Mouse (Mus musculus) right cerebral cortex, postnatal 10 days (tissue): ENCODE measurements at regions not wholly inside any gene's neighbourhood (a gene's known extent, or its start where the extent isn't known, plus 50 kb on each side); places are given as distances from the start of the nearest gene placed in this dataset.

Experiments used
- DNase-seq, 2 experiments: peaks; one replicate each; pipeline ENCODE4 v3.0.0; 2021; ENCODE audit warnings: low spot score in 2 of 2

DNA sequence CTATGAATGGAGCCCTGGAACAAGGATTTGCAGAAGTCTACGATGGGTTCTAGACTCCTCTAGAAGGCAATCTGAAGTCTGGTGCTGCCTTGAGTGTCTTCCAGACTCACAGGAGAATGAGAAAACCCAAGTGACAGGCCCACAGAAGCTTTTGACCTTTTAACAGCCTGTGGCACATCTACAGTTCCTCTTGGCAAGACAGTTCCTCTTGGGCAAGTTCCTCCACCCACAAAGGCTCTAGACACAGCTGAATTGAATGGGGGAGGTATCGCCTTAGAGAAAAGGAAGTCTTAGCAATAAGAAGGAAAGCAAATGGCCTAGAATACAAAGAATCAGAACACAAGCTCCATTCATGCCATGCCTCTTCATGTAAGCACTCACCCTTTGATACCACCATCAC, 1402.3 kb upstream of the Lrrc6 start:
- no peak for DNase-seq

DNA sequence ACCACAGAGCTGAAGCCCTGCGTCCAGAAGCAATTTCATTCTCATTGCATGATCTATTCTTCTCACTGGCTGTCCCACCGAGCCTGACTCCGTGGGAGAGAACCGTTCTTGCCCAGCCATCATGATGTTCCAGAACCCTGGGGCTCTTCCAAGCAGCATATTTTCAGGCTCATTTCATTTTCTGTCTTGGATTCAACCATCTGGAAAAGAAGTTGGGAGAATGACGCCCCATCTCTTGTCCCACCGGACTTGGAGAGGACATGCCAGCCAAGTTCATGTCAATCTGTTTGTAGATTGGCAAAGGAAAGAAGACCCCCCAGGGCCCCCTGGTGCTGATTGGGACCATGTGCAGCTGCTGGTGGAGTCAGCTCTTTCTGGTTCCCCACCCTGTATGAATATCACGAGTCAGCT, 1400.5 kb upstream of the Lrrc6 start:
- peak in 1 of 2 experiments; percentile 46 for DNase-seq

DNA sequence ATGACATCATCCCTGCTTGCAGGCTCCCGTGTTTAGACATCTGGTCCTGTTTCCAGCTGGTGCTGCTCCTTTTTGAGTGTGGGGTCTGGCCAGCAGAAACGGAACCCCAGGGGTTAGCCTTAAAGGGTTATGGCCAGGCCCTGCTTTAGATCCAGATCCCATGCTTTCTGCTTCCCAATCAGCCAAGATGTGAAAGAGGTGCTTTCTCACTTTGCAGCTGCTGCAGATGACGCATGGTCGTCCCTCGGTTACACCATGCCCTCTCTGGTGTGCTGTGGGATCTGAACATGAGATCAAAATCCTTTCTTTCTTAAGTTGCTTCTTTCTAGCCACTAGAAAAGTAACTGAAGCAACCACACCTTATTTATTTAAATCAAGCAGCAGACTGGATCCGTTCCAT, 1399.1 kb upstream of the Lrrc6 start:
- no peak for DNase-seq

DNA sequence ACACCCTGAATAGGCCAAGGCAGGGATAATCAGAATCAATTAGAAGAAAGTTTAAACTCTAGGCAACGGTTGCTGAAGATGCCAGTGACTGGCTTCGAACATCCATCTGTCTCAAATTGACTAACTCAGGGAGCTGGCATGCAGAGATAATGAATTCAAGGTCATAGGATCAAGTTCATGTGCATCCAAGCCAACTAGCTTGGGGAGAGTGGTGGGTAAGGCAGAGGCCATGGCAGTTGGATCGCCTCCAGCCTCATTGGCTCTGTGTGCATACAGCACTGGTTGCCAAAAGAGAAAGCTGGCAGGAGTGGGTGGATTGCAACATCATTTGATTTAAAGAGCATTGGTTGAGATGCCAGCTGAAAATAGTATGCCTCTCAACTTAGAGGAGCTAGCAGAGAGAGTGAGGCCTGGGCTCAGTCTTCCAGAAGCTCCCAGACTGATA, 1398.3 kb upstream of the Lrrc6 start:
- peak; percentile 79 to 80 for DNase-seq

DNA sequence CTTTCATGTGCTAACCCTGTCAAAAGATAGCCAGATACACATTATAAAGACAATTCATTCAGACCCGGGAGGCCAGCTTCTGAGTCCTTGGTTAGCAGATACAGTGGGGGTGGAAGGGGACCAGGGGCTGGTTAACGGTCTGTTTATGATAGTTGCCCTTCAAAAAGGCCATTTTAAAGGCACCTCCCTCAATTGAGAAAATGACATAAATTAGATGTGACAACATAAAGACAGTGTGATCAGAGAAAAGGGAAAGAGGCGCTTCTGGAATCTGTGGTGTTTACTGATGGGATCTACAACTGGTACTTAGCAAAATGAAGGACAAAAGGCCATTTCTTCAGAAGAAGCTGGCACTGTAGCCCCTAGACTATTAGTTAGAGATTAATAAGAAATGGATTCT, 1391.4 kb upstream of the Lrrc6 start:
- no peak for DNase-seq

DNA sequence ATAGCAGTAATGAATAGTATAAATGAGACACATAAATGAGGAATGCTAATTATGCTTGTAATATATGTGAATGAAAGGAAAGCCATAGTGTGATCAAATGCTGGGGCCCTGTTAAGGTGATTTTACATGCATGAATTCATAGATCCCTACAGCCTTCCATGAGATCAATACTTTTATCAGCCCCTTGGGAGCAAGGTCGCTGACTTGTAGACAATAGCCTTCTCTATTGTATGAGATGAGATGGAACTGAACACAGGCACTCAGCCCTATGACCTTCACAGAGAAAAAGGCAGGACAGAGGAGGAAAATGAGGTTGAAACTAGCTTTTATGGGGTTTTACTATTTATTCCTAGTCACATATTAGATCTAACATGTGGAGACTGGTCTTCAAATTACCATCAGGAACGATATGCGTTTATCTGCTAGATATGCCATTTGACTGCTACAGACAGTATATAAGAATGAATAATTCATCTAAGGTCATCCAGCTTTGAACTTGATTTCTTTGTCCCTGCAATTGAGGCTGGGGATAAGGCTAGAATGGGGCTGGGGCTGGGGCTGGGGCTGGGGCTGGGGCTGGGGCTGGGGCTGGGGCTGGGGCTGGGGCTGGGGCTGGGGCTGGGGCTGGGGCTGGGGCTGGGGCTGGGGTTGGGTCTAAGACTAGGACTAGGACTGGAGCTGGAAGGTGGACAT, 1390.0 kb upstream of the Lrrc6 start:
- DNase-seq, result no peak

DNA sequence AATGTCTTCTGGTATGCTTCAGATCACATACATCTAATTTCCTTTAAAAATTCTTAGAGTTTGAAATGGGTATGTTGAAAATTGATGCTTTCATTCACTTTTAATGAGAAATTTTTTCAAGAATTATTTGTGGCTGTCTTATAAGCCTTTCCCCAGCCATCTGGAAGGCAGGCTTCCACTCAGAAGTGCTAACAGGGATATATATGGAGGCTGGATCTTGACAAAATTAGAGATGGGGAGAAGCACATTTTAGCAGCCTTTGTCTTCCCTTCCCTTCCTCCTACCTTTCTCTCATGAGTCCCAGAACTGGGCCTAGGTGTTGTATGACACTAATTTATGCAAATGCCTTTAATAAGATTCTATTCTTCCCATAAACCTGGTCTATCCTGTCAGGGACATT, 1387.8 kb upstream of the Lrrc6 start:
- peak; percentile 24 to 56 for DNase-seq

DNA sequence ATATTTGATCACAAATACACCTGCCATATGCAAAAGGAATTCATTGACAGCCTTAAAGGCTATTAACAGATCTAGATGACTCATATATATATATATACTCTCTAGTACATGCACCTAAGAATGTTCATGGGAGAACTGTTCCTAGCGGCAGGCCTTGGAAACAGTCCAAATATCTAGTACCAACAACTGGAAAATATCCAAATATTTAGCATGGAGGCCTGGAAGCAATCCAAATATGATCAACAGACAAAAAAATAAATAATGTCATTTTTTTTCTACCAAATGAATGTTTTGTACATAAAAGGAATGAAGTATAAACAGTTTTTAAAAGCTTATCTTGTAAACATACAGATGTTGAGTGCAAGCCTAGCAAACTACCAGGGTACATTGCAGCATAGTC, 1354.6 kb upstream of the Lrrc6 start:
- DNase-seq, result no peak

DNA sequence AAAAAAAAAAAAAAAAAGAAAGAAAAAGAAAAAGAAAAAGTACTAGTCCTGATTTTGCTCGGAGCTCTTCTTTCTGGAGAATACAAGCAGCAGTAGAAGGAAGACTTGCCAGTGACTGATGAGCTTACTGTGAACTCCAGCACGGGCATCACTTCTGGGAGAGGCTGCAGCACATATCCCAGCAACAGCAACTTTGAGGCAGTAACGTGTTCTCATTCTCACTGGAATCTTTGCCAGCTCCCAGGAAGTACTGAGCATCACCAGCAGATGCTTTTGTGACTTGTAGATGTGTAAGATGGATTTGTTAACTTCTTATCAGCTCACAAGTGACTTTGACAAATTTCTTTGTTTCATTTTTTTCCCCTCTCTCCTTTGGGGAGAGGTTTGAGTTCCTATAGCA, 1349.4 kb upstream of the Lrrc6 start:
- peak; percentile 25 to 62 for DNase-seq

DNA sequence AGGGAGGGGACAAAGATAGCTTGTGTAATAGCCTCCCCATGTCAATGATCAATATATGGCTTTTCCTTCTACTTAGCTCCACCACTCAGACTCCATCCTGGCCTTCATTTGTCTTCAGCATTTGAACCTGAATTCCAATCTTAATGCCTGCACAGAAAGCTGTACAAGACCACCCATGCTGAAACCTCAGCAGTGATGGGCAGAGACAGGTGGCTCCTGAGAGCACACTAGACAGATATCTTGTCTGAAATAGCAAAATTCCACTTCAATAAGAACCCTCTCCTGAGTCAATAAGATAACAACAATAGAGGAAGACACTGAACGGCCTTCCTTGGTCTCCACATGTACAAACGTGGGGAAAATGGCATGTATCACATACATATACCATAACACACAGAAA, 1345.0 kb upstream of the Lrrc6 start:
- no peak for DNase-seq

DNA sequence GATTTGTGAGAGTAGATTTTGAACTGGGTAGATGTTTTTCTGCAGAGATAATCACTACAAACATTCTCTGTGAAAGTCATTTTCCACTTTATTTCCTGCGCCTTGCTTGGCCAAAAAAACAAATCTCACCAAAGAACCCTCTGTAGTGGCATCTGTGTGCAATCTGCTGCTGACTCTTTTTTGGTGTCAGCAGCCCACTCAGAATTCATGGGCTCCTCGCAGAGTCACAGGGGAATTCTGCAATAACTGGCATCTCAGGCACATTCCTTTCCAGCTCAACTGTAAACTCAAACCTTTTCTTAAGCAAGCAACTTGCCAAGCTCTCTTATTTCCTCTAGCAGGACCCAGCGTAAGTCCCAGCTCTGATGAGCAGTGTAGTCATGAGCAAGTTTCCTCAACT, 1340.0 kb upstream of the Lrrc6 start:
- DNase-seq, result peak; percentile 68 to 87

DNA sequence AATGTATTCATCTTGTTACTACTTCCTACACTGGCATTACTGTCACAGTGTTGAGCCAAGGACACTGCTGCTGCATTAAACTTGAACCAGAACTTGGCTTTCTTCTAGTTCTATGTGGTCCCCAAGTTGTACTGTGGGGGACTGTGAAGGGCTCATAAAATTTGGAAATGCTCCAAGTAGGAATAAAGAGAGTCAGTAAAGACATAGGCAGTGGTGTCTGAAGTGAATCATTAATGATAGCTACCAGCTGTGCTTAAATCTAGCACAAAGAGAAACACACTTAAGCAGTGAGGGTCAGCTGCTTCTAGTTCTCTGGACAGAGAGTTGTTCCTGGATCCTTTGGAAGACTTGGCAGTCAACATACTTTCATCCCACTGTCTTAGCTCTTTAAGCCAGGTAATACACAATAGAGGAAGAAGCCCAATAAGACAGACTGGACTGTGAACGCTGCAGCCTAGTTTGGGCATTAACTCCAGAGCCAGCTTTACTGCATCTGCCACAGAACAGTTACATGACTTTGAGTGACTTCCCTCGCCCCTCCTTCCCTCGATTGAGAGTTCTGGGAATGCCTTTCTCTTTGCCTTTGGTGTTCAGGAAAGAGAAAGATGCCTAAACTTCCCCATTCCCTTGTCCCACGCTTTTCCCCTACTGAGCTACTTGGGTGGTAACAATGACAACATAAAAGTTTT, 1325.2 kb upstream of the Lrrc6 start:
- DNase-seq, result no peak

DNA sequence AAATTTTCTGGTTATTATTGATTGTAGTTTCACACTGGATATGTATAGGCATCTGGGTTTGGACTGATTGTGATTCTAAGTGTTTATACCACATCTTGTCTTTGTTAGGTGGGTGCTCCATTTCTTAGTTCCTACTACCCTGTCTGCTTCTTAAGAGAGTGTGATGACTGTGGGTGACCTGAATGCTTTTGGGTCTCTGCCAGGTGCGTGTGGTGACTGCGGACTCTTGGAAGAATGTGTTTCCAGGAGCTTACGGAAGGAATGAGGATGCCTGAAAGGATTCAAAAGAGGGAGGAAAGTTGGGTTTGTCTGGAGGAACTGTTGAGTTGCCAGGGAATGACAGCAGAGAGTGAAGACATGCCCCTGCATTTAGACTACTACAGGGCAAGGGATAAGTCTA, 1322.5 kb upstream of the Lrrc6 start:
- peak in 1 of 2 experiments; percentile 28 for DNase-seq

DNA sequence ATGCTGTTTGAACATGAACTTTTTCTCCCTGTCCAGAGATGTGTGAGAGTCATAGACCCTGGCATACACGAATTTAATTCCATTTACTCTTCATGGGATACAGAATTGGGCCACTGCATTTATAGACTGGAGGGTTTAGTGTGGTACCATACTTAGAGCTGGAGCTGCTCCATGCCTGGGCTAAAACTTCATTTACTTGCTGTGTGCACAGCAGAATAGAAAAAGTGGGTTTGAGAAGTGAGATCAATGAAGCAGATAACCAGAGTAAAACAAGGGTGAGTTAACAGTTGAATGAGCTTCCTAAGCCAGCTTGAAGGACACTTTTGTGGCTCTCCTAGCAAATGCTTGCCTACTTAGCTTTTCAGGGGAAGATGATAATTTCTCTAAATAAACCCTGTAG, 1299.2 kb upstream of the Lrrc6 start:
- DNase-seq, result no peak

DNA sequence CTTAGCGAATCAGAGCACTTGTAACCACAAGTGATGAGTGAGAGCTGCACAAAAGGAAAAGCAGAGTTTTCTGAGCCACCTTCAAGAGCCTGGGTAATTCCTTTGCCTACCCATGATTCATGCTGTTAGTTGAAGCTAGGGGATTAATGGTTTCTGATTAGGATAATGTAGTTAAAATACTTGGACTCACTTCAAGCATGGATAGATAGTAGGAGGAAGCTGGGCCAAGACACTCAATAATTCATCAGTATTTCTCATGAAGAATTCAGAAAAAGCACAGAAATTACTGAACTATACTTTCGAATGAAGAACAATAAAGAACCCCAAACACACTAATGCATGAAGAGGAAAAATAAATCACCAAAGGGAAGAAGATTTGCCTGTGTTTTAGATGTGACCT, 1294.9 kb upstream of the Lrrc6 start:
- DNase-seq, result no peak

DNA sequence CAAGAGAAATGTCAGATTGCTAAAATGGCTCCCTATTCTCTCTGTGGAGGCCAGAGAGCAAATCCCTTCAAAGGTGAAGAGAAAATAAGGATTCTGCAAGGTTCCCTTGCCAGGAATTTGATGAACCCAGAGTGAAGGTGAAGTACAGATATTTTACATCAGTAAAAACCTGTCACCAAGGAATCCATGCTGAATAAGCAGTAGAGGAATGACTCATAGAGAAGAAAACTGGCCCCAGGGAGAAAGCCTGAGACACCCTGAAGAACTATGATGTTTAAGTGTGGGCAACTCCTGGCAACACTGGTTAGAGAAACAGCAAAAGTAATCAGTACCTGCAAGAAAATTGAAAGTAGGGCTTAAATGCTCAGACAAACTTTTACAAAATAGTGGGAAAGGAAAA, 1292.1 kb upstream of the Lrrc6 start:
- no peak for DNase-seq

DNA sequence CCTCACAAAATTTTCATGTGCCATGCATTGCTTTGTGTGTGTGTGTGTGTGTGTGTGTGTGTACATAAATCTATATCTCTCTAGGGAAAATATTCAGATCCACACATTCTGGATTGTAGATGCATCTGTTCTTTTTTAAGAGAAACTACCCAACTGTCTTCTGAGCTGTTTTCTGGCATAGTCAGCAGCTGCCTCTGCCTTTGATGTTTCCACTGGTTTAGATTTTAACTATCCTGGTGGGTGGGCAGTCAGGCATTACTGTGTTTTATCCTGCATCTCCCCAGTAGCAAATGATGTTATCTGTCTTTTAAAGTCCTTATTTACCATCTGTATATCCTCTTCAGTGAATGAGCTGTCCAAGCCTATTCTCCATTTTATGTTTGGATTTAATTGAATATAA, 1287.9 kb upstream of the Lrrc6 start:
- peak in 1 of 2 experiments; percentile 24 for DNase-seq

DNA sequence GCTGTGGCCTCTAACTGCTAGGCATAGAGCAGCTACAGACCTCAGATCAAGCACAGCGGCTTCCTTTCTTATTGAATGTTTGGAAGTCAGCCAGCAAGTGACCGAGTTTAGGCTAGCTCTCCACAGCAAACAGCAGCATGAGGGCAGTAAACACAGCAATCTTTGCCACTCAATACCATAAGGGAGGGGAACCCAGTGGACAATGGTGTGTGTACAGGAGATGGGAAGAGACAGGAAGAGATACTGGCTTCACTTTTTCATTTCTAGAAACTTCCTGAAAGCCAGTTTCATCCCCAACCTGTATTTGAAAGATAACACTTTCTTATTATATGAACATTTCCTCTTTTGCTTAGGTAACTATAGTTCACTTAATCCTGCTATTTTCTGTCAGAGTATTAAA, 1284.9 kb upstream of the Lrrc6 start:
- no peak for DNase-seq

DNA sequence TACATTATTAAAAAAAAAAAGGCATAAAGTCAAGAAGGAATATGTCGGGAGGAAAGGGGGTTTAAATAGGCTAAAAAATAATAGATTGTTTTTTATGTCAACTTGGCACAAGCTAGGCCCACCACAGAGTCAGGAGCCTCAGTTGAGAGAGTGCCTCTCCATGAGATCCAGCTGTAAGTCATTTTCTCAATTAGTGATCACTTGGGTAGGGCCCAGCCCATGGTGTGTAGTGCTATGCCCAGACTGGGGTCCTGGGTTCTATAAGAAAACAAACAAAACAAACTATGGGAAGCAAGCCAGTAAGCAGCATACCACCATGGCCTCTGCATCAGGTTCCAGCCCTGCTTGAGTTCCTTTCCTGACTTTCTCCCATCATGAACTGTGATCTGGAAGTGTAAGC, 1283.0 kb upstream of the Lrrc6 start:
- no peak for DNase-seq

DNA sequence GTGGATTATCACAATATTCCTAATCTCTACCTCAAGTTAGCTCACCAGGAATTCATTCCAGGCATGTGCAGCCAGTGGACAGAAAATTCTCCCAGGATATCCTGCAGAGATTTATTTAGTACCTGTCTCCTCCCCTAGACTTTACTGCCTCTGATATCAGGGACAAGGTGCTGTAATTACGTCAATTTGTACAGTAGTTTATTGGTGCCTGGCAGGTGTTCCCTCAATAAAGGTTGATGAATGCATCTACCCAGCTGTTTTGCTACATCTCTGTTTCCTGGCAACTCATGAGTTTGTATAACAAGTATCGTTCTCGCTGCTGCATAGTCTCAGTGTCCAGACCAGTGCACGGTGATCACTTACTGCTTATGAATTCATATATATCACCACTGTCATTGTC, 1281.8 kb upstream of the Lrrc6 start:
- DNase-seq, result no peak

DNA sequence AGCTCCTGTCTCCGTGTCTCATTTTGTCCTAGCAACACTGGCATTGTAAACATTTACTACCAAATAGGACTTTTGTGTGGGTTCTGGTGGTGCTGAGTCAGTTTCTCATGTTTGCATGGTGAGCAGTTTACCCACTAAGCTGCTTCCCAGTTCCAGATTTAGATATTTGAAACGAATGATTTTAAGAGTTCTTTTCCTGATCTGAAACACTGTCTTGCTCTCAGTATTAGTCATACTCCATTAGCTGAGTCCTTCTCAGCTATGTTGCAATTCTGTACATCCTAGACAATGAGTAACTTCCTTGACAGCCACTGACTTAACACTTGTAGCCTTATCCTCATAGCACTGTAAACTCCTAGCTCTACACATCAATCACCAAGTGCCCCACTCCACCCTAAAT, 1280.1 kb upstream of the Lrrc6 start:
- no peak for DNase-seq

DNA sequence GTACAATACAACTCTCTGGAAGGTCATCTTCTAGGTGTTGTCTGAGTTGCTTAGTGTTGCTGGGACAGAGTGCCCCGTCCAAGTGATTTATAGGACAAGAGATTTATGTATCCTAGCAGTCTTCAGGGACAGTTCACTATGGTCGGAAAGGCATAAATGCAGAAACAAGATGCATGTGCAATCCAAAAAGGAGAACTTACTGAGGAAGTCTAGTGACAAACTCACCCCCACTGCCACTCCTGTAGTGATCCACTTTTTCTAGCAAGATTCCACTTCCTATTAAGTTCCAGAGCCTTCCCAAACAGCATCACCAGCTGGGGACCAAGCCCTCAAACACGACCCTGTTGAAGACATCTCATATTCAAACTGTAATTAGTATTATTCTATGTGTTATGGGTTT, 1266.9 kb upstream of the Lrrc6 start:
- DNase-seq, result no peak

DNA sequence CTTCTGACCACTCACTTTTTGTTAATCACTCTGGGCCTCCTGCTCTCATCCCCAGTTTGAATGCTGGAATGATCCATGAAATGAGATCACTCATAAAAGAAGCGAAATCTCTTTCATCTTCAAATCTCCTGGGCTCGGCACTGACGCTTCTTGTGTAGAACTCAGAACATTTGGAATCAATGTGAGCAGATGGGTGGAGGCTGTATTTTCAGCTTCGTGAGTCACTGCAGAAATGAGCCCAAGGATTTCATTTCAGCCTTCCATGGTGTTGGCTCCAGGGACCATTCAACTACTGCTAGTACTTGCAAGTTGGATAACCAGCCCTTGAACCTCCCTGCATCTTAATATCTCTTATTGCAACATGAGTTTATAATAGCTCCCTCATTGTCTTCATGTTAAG, 1258.5 kb upstream of the Lrrc6 start:
- peak; percentile 21 to 23 for DNase-seq

DNA sequence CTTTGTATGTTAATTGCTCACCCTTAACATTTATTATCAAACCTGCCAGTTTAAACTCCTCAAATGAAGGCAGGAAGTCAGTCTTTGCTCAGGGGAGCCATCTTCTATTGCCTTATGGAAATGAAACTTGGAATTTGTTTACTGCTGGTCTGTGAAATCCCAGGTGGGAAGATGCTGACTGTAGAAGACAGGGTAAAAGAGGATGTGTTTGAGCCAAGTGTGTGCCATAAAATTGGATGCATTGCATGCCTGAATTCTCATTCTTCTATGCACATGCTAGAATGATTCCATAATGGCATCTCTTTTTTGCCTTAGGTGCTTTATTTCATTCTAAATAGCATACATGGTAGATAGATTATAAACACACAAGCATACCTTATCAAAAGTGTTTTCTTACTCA, 1249.9 kb upstream of the Lrrc6 start:
- no peak for DNase-seq
